Mouse (Mus musculus) left cerebral cortex, postnatal 14 days (tissue): ENCODE measurements around the gene Tmprss15. TPM values are rescaled to one million over a fixed set of nuclear protein-coding genes. Genes with fewer than 3 reads are reported as not detected.

Experiments
- DNase-seq, 2 experiments: peaks; one replicate each; pipeline ENCODE4 v3.0.0; 2021 to 2022; ENCODE audit warnings: low spot score in 2 of 2, mixed read lengths in 1 of 2
- intact Hi-C: fragments of 180-260 bp; cut with DNase I; formaldehyde crosslinking; loops from one replicate; pipeline ENCODE4 v1.15.1; 2025
- long read RNA-seq, 2 experiments: library from polyadenylated mRNA; stranded (forward); transcript quantifications; one replicate each; pipeline ENCODE4 v2.0.0; 2021
- total RNA-seq, 2 experiments: library from RNA; stranded (reverse); gene quantifications; 2 replicates each; pipeline ENCODE4 v1.2.3; 2021

Tmprss15 gene
- under 1 TPM in 1 of 2 experiments, not detected in 1; 0.13 TPM for total RNA-seq
- long read RNA-seq, experiment 1 = 0 reads
- long read RNA-seq, experiment 2 = 0 reads

DNA sequence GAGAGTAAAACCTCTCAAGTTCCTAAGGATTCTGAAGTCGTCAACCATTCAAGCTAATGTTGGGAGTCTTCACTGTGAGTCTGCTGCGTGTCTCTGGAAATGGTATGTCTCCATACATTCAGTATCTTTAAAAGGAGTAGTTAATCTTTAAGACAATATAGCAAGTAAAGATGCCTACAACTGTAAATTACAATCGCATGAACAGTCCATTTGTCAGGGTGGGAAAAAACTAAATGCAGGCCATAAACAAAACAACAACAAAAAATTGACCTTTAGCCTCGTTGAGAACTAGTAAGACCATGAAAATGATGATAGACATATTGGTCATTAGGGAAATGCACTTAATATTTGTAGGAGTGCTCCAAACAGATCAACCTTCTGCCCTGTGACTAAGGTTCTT is at the start of gene Tmprss15:
Tmprss15 (minus strand) TSS at position 101 of the 400 bp plus-strand sequence.
- DNase-seq = no peak
- intact Hi-C loops = no loop called here

- intact Hi-C loops = no loop called here
- no peak for DNase-seq
Observed at GRCm38 (mm10) chr16:79114879-79115278, 24.0 kb upstream of the Tmprss15 start.

DNA sequence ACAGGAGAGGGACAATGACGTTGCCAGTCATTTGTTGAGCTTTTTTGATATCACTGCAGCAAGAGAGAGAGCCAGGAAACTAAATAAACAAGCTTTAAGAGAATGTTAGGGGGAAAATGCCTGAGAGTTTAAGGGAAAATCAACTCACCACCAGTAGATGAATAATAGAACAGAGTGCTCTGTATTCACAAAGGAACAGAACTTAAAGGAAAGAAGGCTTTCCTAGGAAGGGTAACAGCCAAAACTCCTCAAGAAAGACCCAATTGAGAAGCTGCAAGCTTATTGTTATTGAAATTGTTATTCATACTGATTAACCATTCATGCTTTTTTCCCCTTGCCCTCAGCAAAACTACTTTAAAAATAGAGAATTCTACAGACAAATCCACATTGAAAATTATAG is 18.6 kb upstream of the Tmprss15 start:
- DNase-seq = no peak
- intact Hi-C loops = no loop called here

DNA sequence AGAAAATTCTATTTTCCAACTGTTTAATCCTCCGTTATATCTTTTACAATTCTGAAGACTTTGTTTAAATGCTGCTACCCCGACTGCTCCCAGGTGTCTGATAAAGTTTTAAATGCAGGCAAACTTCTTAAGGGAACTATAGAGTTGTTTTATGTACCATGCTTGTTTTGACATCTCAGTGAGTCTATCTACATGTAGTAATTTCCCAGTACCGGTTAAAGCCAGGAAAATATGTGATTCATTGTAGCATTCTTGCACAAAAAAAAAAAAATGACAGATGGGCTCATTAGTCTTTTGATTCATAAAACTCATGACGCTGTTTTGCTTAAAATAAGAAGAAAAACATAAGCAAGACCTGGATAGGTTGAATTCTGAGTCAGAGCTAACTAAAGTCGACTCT is 18.1 kb upstream of the Tmprss15 start:
- intact Hi-C loops = no loop called here
- DNase-seq = no peak

- no peak for DNase-seq
- intact Hi-C loops = no loop called here
Observed at GRCm38 (mm10) chr16:79100325-79100724, 9.4 kb upstream of the Tmprss15 start.

DNA sequence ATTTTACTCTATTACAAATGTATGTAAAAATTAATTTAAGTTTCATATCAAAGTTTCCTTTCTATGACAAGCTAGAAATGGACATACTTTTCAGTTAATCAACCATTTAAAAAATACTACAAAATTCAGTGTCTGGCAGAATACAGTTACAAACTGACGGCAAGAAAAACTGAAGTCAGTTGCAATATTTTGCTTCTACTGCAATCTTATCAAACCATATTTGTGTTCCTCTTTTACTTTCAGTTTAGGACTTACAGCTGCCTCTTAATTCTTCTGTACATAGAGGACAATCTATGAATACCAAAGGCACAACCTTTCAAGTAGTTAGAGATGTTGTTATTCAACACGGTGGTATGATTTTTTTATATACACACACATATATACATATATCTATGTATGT is 7.4 kb upstream of the Tmprss15 start:
- intact Hi-C loops = no loop called here
- DNase-seq = no peak

DNA sequence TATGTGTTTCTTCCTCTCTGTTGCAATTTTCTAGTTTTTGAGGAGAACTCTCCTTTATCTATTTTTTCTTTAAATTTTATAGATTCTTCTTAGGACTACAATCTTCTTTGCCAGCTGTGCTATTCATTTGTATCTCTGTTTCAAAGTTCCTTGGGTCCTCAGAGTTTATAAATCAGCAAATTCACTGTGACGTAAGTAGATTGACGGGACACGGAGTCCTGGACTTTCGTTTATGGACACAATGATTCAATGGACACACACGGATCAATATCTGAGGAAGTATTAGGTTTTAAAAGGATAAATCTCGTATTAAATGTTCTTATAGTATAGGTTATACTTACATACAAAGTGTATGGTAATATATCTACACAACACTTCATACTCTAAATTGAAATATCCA is 4.3 kb downstream of the Tmprss15 start:
- DNase-seq = no peak

DNA sequence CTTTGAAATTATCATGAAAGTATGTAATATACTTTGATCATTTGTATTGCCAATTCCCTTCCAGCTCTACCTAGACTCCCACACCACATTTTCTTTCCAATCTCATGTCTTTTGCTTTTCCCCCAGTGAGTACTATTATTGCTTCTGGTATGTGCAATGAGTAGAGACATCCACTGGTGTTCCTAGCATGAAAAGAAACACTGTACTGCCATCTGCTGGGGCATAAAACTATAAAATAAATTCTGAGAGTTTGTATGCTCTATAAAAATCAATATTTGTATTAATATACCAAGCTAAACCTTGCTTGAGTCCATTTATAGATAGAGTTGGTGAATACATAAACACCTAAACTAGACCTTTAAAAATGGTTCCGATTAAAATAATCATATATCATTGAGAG is 27.0 kb downstream of the Tmprss15 start:
- intact Hi-C loops = loop anchor here (10.0 kb wide), 1 partner anchor 429 kb away; no protein-coding TSS in a partner anchor
- DNase-seq = no peak

More for the DNA sequence above, 4.3 kb downstream of the Tmprss15 start:
- intact Hi-C loops = no loop called here

DNA sequence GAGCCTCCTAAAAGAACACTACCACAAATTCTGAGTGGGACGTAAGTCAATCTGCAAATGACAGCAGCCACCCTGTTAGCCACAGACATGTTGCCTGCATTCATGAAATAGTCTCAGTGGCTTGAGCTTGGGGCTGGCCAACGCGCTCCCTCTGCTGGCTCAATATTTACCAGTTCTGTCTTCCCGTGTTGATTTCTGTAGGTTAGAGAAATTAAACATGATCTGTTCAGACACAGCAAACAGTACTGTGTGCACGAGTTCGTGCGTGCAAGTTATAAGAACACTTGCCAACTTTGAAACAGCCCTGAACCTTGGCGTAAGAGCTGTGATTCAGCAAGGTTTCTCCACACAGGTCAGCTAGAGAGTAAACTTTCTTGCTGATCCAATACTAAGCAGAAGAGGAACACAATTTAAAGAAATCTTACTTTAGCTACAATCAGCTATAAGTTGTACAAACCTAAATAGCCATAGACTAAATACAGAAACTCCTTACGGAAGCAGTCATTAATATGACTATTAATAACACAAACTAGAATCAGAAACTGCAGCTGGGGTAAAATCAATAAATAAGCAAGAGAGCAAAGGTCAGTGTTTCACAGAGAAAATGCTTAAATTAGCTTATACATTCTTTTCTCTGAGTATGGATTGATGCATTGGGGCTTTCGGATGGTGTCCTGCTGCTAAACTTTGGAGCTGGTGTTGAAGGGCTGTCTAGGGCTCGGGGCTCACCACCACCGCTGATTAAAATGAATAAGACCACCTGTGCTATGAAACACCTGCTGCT is 31.9 kb downstream of the Tmprss15 start:
- DNase-seq = peak; percentile 33 to 62
- intact Hi-C loops = no loop called here

DNA sequence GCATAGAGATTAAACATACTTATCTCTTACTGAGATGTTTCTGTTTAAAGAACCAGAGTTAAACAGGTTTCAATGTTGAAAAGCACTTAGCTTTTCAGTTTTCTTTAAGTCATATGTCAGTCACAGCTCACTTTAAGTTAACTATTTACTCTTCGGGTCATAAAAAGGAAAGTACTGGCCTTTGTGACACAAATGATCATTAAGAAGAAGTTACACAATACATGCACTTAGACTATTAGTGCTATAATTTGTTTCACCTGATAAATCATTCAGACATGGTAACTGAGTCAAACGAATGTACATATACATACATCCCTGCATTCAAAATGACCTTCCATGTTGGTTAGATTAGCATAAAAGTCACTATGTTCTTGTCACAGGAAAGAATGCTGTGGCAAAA is 58.3 kb downstream of the Tmprss15 start:
- no peak for DNase-seq
- intact Hi-C loops = no loop called here

GRCm38 (mm10) chr16:79002812-79003211 is 88.1 kb downstream of the Tmprss15 start:
- DNase-seq = no peak
- intact Hi-C loops = no loop called here

DNA sequence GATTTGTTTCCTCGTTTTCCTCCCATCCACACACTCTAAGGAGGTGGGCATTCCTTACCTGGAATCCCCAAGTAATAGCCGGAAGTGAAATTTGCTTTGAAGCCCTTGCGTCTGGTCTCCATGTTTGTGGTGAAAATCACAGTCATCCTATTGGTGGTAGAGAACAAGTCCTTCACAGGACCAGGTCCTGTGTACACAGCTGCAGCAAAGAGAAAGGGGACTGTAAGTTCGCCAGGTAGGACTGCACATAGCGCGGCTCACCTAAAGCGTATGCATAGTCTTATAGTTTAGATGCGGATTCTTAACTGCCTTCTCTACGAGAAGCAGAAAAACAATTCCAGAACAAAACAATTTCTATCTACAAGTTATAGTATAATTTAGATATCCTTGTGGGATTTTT is 89.2 kb downstream of the Tmprss15 start:
- intact Hi-C loops = no loop called here
- no peak for DNase-seq

DNA sequence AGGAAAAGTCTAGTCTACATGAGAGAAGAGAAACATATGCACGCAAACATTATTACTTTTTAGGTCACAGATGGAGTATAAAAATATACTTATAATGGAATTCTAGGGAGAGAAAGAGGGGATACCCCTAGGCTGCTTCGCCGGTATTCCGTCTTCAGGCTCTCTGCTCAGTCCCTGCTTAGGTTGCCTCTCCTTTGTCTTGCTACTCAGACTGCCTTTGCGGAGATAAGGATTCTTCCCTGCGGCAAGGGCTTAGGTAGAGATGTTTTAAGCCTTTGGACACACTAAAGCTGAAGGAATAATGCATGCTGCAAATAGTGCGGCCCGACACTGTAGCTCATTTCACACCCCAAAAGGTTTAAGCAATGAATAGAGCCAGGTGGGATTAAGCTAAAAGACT is 114.5 kb downstream of the Tmprss15 start:
- intact Hi-C loops = no loop called here

DNA sequence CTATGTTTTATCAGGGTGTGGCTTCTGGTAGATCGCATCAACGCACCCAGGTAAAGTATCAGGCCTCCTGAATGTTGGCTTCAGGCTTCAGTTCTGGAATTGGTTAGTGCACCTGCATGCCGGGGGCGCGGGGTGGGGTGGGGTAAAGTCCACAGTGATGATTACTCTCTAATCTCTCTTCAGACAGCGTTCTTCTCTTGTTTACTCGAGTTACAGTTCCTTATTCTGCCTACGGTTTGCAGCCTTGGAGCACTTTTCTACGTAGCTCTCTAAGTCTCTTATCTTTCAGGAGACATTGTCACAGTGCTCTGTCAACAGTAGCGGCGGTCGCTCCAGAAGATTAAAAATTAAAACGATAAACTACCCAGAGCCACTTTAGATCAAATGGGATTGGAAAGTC is 116.8 kb downstream of the Tmprss15 start:
- intact Hi-C loops = no loop called here
- DNase-seq = no peak

More for the DNA sequence above, 114.5 kb downstream of the Tmprss15 start:
- no peak for DNase-seq

DNA sequence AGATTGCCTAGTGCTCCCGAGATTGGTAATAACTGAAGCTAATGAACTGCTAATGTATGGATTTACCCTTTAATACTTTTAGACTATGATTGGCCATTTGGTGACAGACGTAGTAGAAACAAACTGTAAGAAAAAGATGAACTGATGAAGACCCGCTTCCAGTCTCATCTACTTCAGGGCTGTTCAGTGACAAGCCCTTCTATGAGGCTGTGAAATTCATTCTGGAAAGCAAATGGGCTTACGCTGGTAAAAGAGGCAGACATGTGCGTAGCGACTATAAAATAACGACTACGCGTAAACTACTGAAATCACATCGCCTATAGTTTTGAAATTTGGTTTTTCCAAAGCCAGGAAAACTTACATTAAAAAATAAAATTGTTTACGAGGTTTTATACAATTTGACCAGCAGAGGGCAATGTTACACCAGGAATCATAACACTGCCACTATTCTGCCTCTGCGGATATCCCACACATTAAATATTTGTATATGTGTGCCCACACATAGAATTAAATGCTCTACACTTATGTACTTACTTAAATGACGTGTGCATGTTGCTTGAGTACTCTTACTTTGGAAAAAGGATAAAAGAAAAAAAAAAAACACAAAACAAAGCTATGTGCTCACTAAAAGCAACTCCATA is 121.7 kb downstream of the Tmprss15 start:
- intact Hi-C loops = loop anchor here (2.0 kb wide), 1 partner anchor 92 kb away; no protein-coding TSS in a partner anchor
- DNase-seq = peak; percentile 6 to 20

DNA sequence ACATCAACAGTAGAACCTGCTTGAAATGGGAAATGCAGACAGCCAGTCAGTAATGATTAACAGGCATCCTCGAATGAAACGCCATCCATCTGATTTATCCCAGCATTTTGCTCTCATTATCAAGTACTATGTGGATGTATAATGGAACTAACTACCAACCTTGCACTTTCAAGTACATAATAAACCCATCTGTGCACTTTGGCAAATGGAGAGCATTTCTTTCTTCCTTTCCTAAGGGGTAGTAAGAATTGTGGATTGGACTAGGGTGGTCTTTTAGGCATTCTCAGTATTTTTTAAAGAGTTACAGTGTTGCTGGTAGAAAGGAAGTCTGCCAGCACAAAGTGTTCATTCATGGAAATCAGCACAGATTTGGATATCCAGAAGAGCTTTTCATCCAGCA is 133.5 kb downstream of the Tmprss15 start:
- intact Hi-C loops = no loop called here
- DNase-seq = no peak

DNA sequence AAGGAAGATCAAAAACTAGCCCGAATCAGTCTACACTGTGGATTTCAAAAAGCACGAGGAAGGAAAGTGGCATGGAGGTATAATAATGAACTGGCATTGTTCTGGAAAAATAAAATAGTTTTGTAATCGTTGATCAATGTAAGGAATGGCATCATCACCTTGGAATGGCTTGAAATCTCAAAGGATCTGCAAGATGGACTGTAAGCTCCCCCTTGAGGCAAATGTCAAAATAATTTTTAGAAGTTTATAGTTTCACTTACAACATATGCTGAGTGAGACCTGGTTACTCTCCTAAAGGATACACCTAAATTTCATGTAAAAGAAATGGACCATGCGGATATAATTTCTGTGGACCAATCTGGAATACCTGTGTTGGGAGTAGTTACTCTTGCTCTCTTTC is 140.5 kb downstream of the Tmprss15 start:
- peak; percentile 3 to 22 for DNase-seq
- intact Hi-C loops = loop anchor here (2.0 to 5.0 kb wide), 2 partner anchors 314 to 498 kb away; no protein-coding TSS in a partner anchor

- intact Hi-C loops = no loop called here
- no peak for DNase-seq
Observed at GRCm38 (mm10) chr16:78937755-78938154, 153.1 kb downstream of the Tmprss15 start.

DNA sequence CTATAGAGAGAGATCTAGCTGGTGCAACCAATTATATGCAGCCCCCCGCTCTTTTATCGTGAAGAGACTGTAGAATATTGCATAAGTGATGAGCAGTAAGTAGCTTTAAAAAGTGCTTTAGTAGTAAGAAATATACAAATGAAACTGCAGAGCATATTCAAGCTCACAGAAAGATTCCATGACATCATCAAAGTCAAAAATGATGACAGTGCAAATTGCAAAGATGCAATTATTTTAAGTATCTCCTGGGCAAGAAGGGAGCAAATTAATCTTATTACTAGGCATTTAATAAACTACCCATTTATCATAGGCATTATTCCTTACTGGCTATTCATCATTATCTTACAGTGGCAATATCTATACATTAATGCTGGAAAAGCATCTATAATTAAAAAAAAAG is 156.6 kb downstream of the Tmprss15 start:
- intact Hi-C loops = no loop called here
- no peak for DNase-seq

GRCm38 (mm10) chr16:78931287-78932025 is 159.4 kb downstream of the Tmprss15 start:
- intact Hi-C loops = no loop called here
- peak in 1 of 2 experiments; percentile 2 for DNase-seq
